Mouse (Mus musculus) ovary, adult 18-20 months (tissue): ENCODE measurements at regions not wholly inside any gene's neighbourhood (a gene's known extent, or its start where the extent isn't known, plus 50 kb on each side); places are given as distances from the start of the nearest gene placed in this dataset.

Experiments used
- DNase-seq: peaks from one replicate; pipeline ENCODE4 v3.0.0; 2022; ENCODE audit warnings: low spot score, mixed read lengths

DNA sequence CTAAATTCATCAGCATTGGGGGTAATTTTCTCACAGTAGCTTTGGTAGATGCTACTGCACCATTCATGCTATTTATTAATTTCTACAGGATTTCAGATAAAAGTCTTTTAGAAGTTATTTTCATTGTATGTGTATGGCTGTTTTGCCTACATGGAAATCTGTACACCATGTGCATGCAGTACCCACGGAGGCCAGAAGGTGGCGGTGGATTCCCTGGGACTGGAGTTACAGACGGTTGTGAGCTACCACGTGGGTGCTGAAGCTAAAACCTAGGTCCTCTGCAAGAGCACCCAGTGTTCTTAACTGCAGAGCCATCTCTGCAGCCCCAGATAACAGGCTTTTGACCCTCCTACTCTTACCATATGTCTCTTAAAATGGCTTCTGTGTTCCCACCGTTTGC, 176.7 kb upstream of the Fam19a5 start:
- DNase-seq, result no peak

DNA sequence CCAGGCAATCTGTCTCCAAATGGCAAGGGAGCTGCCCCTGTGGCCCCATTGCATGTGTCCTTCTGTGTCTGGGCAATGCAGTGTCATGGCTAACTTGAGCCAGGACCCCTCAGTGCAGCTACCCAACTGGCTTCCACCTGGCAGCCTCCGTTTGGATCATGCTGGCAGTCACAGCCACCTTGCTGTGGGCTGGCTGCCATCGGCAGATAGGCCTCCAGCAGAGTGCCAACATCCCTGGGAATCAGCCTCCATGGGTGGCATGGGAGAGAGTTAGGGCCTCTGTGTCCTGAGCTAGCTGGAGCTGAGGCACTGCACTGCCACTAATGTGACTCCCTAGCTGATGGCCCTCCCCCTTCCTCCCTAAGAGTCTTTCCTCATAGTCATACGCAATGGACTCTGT, 174.7 kb upstream of the Fam19a5 start:
- DNase-seq, result no peak

GRCm38 (mm10) chr15:87369836-87370235, 174.3 kb upstream of the Fam19a5 start:
- no peak for DNase-seq

DNA sequence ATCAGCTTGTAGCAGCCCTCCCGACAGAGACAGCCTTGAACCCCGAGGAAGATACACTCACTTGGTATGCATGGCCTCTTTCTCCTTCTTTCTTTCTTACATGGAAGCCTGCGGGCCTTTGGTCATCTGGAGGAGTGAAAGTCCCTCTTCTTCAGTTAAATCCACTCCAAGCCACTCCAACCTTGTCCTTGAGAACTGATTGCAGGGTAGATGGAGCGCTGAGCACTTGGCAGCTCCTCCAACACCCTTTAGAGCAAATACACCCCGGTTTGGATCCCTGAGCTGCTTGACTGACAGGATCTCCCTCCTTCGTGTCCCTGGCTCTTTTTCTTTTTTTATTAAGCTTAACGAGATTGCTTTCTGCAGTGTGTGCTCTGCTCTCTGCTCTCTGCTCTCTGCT, 173.3 kb upstream of the Fam19a5 start:
- DNase-seq, result no peak

GRCm38 (mm10) chr15:87374670-87375069, 169.4 kb upstream of the Fam19a5 start:
- no peak for DNase-seq

- DNase-seq, result no peak
These were observed 168.4 kb upstream of the Fam19a5 start for GRCm38 (mm10) chr15:87375596-87376194.

DNA sequence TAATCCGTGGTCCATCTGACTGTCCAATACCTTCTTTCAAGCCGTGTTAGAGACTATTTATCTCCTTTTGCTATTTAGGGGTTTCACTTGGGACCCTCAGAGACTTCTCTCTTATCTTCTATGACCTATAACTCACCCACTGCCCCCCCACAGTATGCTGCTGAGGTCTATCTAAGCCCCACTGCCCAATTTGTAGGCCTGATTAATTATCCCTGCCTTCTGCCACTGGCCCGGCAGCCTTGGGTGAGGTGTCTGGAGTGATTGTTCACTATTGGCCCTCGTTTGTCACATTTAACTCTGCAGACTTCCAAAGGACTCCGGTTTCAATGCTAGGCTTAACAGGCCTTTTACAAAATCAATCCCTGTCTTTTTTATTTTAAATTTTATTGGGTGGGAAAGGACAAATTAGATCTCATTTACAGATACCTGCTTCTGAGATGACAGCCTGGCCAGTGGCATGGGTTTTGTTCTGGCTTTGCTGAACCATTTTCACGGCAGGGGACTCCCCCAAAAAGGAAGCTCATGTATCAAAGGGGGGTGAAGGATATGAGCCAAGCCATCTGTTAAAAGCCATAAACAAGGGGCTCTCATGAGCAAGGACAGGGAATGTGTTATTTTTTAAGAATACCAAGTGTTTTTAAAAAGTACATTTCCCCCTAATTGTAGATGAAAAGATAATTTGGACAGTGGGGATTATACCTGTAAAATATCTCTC, 160.4 kb upstream of the Fam19a5 start:
- no peak for DNase-seq

GRCm38 (mm10) chr15:87384279-87385066, 159.6 kb upstream of the Fam19a5 start:
- no peak for DNase-seq

- no peak for DNase-seq
These were observed 157.6 kb upstream of the Fam19a5 start for GRCm38 (mm10) chr15:87386513-87386983.

- no peak for DNase-seq
These were observed 152.7 kb upstream of the Fam19a5 start for GRCm38 (mm10) chr15:87391395-87391794.

DNA sequence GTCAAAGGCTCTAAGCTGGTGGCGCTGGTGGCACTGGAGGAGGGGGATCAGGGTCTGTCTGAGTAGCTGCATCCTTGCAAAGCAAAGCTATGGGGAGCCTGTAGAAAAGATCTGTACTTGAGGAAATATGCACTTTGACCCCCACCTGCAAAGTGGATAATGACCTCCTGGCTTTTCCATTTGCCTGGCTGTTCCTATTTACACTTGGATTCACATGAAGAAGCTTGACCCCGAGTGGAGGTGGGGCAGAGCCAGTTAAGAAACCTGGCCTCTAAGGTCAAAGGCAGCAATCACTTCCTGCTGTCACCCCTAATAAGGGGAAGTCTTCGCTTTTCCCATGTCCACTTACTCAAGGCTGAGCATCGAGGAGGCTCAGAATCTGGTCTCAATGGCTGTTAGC, 145.7 kb upstream of the Fam19a5 start:
- DNase-seq, result no peak

GRCm38 (mm10) chr15:87405689-87406088, 138.4 kb upstream of the Fam19a5 start:
- DNase-seq, result no peak

GRCm38 (mm10) chr15:87411978-87412377, 132.1 kb upstream of the Fam19a5 start:
- no peak for DNase-seq

DNA sequence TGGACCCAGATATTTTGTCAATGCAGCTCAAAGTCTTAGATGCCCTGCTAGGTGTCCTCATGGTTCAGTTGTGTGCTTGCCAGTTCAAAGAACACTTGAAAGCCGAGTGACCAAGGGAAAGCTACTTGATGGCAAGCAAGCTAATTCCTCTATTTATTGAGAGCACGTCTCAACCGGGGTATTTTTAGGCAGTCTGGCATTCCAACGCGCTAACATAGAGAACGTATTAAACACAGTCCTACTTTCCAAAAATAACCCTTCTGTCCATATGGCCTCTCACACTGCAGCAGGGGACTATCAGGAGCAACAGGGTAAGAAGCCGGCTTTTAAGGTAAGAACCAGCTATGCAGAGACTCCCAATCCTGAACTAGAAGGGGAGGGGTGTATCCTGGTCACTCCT, 128.1 kb upstream of the Fam19a5 start:
- no peak for DNase-seq

- DNase-seq, result no peak
These were observed 122.4 kb upstream of the Fam19a5 start for GRCm38 (mm10) chr15:87421743-87422142.

- DNase-seq, result no peak
These were observed 110.8 kb upstream of the Fam19a5 start for GRCm38 (mm10) chr15:87433306-87433705.

DNA sequence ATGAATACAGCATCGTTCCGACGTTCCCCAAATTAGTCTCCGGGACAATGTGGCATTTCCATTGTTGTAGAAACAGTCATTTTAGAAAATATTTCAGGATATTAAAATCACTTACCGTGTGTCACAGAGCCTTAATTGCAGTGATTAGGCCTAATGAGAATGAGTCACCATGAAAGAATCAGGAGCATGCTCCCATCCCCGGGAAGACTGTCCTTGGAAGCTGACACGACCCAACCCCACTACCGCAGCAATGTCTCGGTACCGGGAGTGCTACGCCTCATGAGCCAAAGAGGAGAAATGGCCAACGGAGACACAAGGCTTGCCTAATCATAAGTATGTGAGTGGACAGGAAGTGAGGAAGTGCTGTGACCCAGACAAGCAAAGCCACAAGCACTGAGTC, 110.2 kb upstream of the Fam19a5 start:
- DNase-seq, result no peak

DNA sequence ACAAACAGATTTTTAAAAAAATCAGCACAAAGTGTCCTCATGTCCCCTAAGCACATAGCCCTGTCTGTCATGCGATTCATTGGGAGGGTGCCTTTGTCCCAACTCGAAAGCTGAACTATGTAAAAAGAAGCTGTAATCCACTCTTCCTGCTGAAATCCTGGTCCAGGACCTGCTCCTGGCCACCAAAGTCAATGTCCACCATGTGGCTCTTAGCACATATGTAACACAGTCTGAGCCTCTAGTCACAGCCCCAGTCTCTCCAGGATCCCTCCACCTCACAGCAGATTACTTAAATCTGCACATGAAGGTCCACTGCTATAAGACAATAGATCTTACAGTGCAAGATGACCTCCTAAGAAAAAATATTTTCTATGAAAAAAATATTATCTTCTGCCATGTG, 108.5 kb upstream of the Fam19a5 start:
- DNase-seq, result no peak

- DNase-seq, result no peak
These were observed 106.5 kb upstream of the Fam19a5 start for GRCm38 (mm10) chr15:87437611-87438010.

- DNase-seq, result no peak
These were observed 85.2 kb upstream of the Fam19a5 start for GRCm38 (mm10) chr15:87458932-87459331.

DNA sequence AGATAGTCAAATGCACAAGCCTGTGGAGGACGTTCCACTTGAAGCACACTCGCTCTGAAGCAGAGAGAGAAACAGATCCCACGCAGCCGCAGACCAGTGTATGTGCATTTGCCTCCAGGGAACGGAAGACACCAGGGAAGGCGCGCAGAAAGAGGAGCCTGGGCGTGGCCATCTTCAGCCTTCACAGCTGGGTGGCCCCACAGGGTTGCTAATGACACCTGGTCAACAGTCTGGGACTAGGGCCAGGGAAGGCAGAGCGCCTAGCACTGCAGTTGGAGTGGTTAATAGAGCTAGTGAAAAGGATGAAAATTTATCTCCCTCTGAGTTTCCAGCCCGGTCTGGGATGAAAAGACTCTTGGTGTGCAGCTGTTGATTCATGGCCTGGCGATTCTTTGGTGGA, 67.9 kb upstream of the Fam19a5 start:
- DNase-seq, result no peak

GRCm38 (mm10) chr15:87476862-87477490, 67.1 kb upstream of the Fam19a5 start:
- no peak for DNase-seq

- no peak for DNase-seq
These were observed 63.3 kb upstream of the Fam19a5 start for GRCm38 (mm10) chr15:87480758-87481157.
